Mouse (Mus musculus) gastrocnemius, adult 8-10 months (tissue): ENCODE data around the gene Zfp764. TPM values are rescaled to one million over a fixed set of nuclear protein-coding genes. Genes with fewer than 3 reads are reported as not detected.
A peak's percentile ranks its signal among the peaks of the same experiment; 100 is the strongest.
"Not testable (repeated sequence)": the region's sequence is repeated elsewhere in the genome, so short reads cannot be mapped to it uniquely, and the experiment has no call there.

Source experiments
- DNase-seq, 2 experiments: peaks; one replicate each; pipeline ENCODE4 v3.0.0; 2022; ENCODE audit warnings: low spot score in 2 of 2
- total RNA-seq, 4 experiments: library from RNA; stranded (reverse); gene quantifications; 2 replicates each; pipeline ENCODE4 v1.2.4; 2022

Gene Zfp764
- total RNA-seq, 4 experiments from 2014 or later: 1.4 to 2.3 (median 1.9) TPM

GRCm38 (mm10) chr7:127391538-127391937, 15.1 kb downstream of the Zfp764 start:
- DNase-seq: no peak

DNA sequence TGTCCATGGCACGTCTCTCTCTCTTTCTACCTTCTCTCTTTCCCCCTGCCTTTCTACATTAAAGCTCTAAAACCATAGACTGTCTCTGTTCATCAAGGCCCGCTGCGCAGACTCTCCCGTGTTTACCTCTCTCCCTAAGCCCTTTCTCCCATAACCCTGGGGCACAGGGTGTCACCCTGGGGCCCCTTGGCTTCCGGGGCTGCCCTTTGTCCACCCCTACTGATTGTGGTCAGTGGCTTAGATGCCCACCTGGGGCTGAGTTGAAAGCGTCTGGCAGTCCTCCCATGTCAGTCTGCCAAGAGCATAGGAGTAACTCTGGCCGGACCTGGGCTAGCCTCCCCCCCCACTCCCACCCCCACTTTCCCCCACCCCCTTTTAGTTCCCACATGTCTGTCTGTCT, 16.3 kb downstream of the Zfp764 start:
- DNase-seq: no peak

- DNase-seq: not testable (repeated sequence)
Observed at GRCm38 (mm10) chr7:127388201-127388600, 18.4 kb downstream of the Zfp764 start.

DNA sequence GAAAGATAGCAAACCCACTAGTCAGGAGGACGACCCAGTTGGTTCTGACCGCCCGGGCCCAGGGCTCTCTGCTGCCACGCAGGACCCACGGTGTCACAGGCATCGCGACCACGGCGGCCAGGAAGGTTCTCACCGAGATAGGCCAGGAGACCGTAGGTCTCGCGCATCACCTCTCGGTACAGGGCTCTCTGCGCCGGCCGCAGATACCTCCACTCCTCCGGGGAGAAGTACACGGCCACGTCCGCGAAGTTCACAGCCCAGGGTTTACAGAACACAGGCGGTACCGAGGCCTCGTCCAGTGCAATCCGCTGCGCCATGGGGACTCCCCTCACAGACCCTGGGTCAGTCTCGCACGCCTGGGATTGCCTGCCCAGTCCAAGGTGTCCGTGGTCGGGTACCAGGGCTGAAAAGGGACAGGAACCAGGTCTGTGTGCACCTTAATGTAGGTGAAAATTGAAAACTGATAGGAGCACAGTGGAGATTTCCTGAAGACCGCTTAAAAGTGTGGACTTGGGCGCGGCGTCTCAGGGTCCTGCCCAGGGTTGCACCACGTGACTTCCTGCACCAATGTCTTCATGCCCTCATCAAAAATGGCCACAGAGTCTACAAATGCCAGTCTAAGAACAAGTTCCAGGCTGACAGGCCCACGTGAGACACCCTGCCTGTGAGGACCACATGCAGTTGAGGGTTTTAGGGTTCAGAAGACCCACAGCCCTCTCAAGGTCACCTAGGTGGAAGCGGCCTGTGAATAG, 19.8 kb downstream of the Zfp764 start, which contains the start of gene 9130019O22Rik:
TSS of gene 9130019O22Rik (minus strand) at position 526 of the 752 bp plus-strand sequence.
- peak; percentile 82 to 85 for DNase-seq

GRCm38 (mm10) chr7:127385560-127385959, 21.1 kb downstream of the Zfp764 start:
- DNase-seq: not testable (repeated sequence)

GRCm38 (mm10) chr7:127378310-127378921, 28.2 kb downstream of the Zfp764 start:
- no peak for DNase-seq

- DNase-seq: peak; percentile 93
Observed at GRCm38 (mm10) chr7:127375271-127376245, 31.1 kb downstream of the Zfp764 start, which contains the start of gene Zfp747. TSS of gene Zfp747 (minus strand) at chr7:127376050.

- DNase-seq: not testable (repeated sequence)
Observed at GRCm38 (mm10) chr7:127371870-127372269, 34.8 kb downstream of the Zfp764 start.

- no peak for DNase-seq
Observed at GRCm38 (mm10) chr7:127371213-127371612, 35.4 kb downstream of the Zfp764 start.

DNA sequence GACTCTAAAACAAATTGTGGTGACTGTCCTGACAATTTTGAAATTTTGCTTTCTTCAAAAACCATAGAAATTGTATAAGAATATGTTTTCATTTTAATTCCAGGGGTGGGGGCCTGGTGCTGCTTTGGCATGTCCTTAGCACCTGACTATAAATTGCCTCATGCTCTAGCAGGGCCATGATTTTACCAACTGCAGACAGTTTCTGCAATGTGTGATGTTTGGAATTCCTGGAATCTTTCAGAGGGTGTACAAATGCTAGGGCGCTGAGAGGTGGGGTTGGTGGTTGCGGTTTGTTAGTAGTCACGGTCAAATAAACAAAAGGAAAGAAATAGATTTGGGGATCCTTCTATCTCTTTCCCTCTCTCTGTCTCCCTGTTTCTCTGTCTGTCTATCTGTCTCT, 40.4 kb downstream of the Zfp764 start:
- DNase-seq: no peak

GRCm38 (mm10) chr7:127364166-127364565, 42.5 kb downstream of the Zfp764 start:
- no peak for DNase-seq

GRCm38 (mm10) chr7:127363475-127363921, 43.1 kb downstream of the Zfp764 start:
- no peak for DNase-seq

GRCm38 (mm10) chr7:127362418-127362817, 44.2 kb downstream of the Zfp764 start:
- DNase-seq: not testable (repeated sequence)

DNA sequence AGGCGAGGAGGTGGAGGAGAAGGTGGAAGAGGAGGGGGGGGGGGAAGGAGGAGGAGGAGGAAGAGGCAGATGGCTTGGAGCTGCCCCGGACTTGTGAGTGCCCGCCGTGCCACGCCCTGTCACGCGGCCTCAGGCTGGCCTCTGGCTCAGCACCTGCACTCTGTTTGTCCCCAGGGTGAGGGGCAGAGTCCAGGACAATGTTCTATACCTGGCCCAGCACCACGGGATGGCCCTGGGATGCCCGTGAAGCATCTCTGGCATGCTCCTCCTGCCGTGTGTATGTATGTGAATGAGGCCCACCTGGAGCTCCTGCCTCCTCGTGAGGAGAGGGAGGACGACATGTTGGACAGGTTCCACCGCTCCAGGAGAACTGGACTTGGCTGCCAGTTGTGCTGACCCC, 45.2 kb downstream of the Zfp764 start:
- DNase-seq: no peak

- DNase-seq: no peak
Observed at GRCm38 (mm10) chr7:127360265-127360664, 46.4 kb downstream of the Zfp764 start.

DNA sequence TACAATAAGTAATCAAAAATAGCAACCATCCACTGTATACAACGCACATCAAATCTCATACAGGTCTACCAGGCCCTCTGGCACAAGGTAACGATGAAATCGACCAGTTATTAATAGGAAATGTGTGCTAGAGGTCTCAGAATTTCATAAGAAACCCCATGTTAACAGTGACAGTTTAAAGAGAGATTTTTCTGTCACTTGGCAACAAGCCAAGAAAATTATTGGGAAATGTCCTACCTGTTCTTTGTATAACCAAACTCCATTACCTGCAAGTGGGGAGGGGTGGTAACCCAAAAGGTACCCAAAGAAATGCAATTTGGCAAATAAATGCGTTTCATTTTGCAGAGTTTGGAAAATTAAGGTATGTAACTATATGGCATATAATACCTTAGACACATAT, 48.1 kb downstream of the Zfp764 start:
- DNase-seq: no peak

GRCm38 (mm10) chr7:127357871-127358270, 48.8 kb downstream of the Zfp764 start:
- DNase-seq: no peak

DNA sequence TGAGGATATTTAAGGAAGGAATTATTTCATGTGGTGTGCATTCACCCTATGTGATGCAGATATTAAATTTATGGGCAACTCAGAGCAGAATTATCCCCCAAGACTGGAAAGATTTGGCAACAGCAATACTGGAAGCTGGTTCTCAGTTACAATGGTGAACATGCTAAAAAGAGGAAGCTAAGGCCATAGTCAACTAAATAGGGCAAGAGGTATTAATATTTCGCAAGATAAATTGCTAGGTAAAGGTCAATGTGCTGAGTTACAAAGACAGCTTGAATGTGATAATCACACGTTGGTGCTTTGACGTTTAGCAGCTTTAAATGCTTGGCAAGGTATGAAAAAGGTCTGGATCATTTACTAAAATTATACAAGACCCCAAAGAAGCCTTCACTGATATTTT, 50.8 kb downstream of the Zfp764 start:
- no peak for DNase-seq
